Mouse (Mus musculus) kidney, adult 18-20 months (tissue): ENCODE results near the gene Patj.
"Not testable (repeated sequence)": the region's sequence is repeated elsewhere in the genome, so short reads cannot be mapped to it uniquely, and the experiment has no call there.

Source experiments
- DNase-seq: peaks from one replicate; pipeline ENCODE4 v3.0.0; 2021

Gene Patj

GRCm38 (mm10) chr4:98666451-98666850 is 270.9 kb downstream of the Patj start:
- DNase-seq, result no peak

- DNase-seq, result no peak
These were observed 271.4 kb downstream of the Patj start for GRCm38 (mm10) chr4:98667009-98667408.

GRCm38 (mm10) chr4:98677506-98677905 is 281.9 kb downstream of the Patj start:
- DNase-seq, result no peak

GRCm38 (mm10) chr4:98686678-98687267 is 291.2 kb downstream of the Patj start:
- DNase-seq, result no peak

GRCm38 (mm10) chr4:98688116-98688515 is 292.5 kb downstream of the Patj start:
- no peak for DNase-seq

GRCm38 (mm10) chr4:98688520-98688919 is 292.9 kb downstream of the Patj start:
- DNase-seq, result no peak

- DNase-seq, result no peak
These were observed 294.4 kb downstream of the Patj start for GRCm38 (mm10) chr4:98689988-98690387.

- peak; percentile 47 for DNase-seq
These were observed 298.0 kb downstream of the Patj start for GRCm38 (mm10) chr4:98693465-98694185.

GRCm38 (mm10) chr4:98697932-98698331 is 302.3 kb downstream of the Patj start:
- DNase-seq, result no peak

- DNase-seq, result no peak
These were observed 303.3 kb downstream of the Patj start for GRCm38 (mm10) chr4:98698921-98699320.

- no peak for DNase-seq
These were observed 304.6 kb downstream of the Patj start for GRCm38 (mm10) chr4:98700156-98700555.

GRCm38 (mm10) chr4:98702201-98702894 is 306.8 kb downstream of the Patj start:
- peak; percentile 81 for DNase-seq

GRCm38 (mm10) chr4:98710891-98711290 is 315.3 kb downstream of the Patj start:
- DNase-seq, result no peak

- DNase-seq, result no peak
These were observed 322.4 kb downstream of the Patj start for GRCm38 (mm10) chr4:98717735-98718546.

- DNase-seq, result no peak
These were observed 322.9 kb downstream of the Patj start for GRCm38 (mm10) chr4:98718547-98718917.

GRCm38 (mm10) chr4:98722454-98722853 is 326.9 kb downstream of the Patj start:
- peak; percentile 69 for DNase-seq

GRCm38 (mm10) chr4:98724682-98725081 is 329.1 kb downstream of the Patj start:
- DNase-seq, result not testable (repeated sequence)

GRCm38 (mm10) chr4:98725439-98725838 is 329.9 kb downstream of the Patj start:
- DNase-seq, result no peak

- DNase-seq, result no peak
These were observed 331.1 kb downstream of the Patj start, which contains the start of gene L1td1 for GRCm38 (mm10) chr4:98726590-98727237. Gene L1td1, plus strand, starts transcription at chr4:98726734.

- DNase-seq, result no peak
These were observed 331.8 kb downstream of the Patj start for GRCm38 (mm10) chr4:98727295-98727958.

GRCm38 (mm10) chr4:98727959-98728347 is 332.4 kb downstream of the Patj start:
- DNase-seq, result no peak

- DNase-seq, result no peak
These were observed 333.1 kb downstream of the Patj start for GRCm38 (mm10) chr4:98728716-98729115.
